Mouse (Mus musculus): ENCODE data around the gene Mpped2.

- TF ChIP-seq NRF1 (IDR thresholded peaks at IDR 0.05; ENCODE audit: low read depth, low read length) = no peak
- no peak for TF ChIP-seq POLR2A (IDR thresholded peaks at IDR 0.05; ENCODE audit: low read depth, low read length)
- no peak for TF ChIP-seq HCFC1 (IDR thresholded peaks at IDR 0.05; ENCODE audit: low read depth, low read length)
- TF ChIP-seq NELFE (IDR thresholded peaks at IDR 0.05; ENCODE audit: low read depth, low read length) = no peak
- no peak for TF ChIP-seq CTCF (conservative IDR thresholded peaks at IDR 0.05 in 1 of 2, IDR thresholded peaks at IDR 0.05 in 1 of 2; ENCODE audit: low read depth in 2 of 2, low read length in 2 of 2)
- no peak for TF ChIP-seq MAZ (IDR thresholded peaks at IDR 0.05; ENCODE audit: low read depth, low read length)
- TF ChIP-seq TBP (conservative IDR thresholded peaks at IDR 0.05; ENCODE audit: low read depth, low read length) = no peak
- no peak for TF ChIP-seq JUND (conservative IDR thresholded peaks at IDR 0.05; ENCODE audit: low read depth, low read length)
- TF ChIP-seq POLR2AphosphoS2 (IDR thresholded peaks at IDR 0.05; ENCODE audit: low read depth, low read length) = no peak
- no peak for TF ChIP-seq JUN (IDR thresholded peaks at IDR 0.05; ENCODE audit: insufficient read depth, low read depth, low read length)
- no peak for TF ChIP-seq RCOR1 (conservative IDR thresholded peaks at IDR 0.05; ENCODE audit: low read depth, low read length)
- TF ChIP-seq CHD1 (IDR thresholded peaks at IDR 0.05; ENCODE audit: low read depth, low read length) = no peak
Measured at GRCm38 (mm10) chr2:106888174-106888573, 195.1 kb downstream of the Mpped2 start.

All from CH12.LX (cell line).